Mouse (Mus musculus): ENCODE measurements around the gene Tspan5.

Tspan5 gene

GRCm38 (mm10) chr3:138741649-138742565, at the start of gene Tspan5:
Tspan5 (plus strand) TSS chr3:138742195.
- DNase-seq (ENCODE audit: low spot score), result peak; percentile 55

DNA sequence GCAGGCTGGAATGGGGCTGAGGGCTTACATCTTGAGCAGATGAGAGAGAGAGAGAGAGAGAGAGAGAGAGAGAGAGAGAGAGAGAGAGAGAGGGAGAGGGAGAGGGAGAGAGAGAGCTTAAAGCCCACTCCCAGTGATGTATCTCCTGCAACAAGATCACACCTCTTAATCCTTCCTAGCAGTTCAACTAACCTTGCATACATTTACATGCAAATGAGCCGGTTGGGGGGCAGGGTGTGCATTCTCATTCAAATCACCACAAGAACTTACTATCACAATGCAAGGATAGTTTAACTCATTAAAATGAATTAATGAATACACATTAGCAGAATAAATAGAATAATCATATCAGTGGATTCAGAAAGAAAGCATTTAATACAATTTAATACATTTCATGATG, 49.7 kb upstream of the Tspan5 start:
- DNase-seq (ENCODE audit: low spot score), result no peak

DNA sequence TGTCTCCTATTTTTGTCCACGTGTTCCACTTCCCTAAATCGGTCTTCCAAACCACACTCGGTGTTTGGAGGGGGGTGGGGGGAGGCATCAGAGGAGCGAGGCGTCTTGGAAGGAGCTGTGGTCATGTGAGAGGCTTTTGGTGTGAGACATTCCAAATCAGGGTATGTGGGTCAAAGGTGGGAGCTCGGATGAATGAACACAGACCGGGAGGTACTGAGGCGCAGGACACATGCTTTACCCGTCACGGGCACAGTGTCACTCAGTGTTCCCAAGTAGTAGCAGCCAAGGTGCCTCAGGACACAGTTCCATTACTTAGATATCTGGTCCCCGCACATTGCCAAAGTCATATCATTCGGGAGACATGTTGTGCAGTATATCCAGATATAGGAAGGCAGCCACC, 38.6 kb upstream of the Tspan5 start:
- DNase-seq (ENCODE audit: low spot score), result no peak

DNA sequence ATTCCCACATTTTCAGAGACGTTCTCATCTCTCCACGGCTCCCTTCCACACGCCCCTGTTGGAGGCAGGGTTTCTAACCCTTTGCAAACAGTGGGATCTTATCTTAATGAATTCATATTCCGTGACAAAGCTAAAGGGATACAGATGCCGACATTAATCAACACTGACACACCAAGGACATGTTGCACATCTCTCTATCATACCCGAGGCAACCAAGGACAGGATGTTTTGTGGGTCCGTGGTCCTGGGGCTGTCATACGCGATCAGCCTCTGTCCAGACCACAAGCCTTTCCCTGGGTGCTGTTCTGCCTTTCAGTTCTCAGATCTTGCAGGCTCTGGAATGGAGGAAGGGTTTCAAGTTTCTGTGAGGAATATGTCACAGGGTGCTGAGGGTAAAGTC, 37.5 kb upstream of the Tspan5 start:
- DNase-seq (ENCODE audit: low spot score), result no peak

DNA sequence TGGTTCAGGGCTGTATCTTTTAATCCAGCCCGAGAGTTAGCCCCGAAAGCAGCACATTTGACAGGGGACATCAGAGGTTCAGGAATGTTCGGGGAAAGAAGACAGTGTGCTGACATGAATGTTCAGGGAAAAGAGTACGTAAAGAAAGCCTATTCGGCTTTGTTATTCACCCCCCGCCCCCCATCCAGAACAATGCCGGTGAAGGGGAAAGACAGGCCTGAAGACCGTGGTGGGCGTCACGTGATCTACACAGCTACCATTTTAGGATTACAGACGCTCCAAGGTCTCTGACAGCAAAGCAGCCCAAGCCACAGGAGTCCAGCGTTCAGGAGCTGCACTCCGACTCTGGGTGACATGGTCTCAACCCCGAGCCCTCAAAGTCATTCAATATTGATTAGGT, 36.1 kb upstream of the Tspan5 start:
- DNase-seq (ENCODE audit: low spot score), result no peak

GRCm38 (mm10) chr3:138709183-138709582, 32.8 kb upstream of the Tspan5 start:
- no peak for DNase-seq (ENCODE audit: low spot score)

DNA sequence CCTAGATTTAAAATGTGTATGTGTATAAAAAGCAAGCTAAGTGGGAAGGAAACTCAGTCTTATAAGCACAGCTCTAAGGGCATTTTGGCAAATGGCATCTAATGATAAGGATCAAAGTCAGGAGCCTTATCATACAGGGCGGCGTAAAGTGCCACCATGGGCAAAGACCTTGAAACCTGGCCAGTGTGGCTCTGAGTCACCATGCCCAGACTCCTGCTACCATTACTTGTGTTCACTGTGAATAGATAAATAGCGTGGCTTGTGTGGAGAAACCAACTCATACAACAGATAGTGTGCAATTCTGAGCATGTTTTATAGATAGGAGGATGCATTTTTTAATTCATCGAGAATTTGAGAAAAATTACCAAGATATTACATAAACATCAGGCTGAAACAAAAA, 30.0 kb upstream of the Tspan5 start:
- DNase-seq (ENCODE audit: low spot score), result no peak

- DNase-seq (ENCODE audit: low spot score), result no peak
These were observed 29.4 kb upstream of the Tspan5 start for GRCm38 (mm10) chr3:138712452-138713140.

- no peak for DNase-seq (ENCODE audit: low spot score)
These were observed 28.9 kb upstream of the Tspan5 start for GRCm38 (mm10) chr3:138713141-138713540.

- no peak for DNase-seq (ENCODE audit: low spot score)
These were observed 27.2 kb upstream of the Tspan5 start for GRCm38 (mm10) chr3:138714788-138715187.

DNA sequence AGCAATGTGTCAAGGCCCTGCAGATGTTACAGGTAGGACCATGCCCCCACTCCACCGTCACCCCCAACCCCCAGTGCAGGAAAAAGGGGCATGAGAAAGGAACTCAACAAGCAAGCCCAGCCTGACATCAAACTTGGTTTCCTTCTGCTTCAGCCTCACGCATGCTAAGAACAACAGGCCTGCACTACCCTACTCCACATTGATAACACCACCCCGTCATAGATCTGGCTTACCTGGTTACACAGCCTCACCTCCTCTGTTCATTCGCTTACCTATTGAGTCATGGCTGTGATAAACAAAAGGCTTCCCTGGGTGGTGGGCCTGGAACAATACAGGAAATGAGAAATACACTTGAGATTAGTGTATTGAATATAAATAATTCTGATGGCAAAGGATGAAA, 26.8 kb upstream of the Tspan5 start:
- no peak for DNase-seq (ENCODE audit: low spot score)

- DNase-seq (ENCODE audit: low spot score), result no peak
These were observed 25.0 kb upstream of the Tspan5 start for GRCm38 (mm10) chr3:138717040-138717439.

DNA sequence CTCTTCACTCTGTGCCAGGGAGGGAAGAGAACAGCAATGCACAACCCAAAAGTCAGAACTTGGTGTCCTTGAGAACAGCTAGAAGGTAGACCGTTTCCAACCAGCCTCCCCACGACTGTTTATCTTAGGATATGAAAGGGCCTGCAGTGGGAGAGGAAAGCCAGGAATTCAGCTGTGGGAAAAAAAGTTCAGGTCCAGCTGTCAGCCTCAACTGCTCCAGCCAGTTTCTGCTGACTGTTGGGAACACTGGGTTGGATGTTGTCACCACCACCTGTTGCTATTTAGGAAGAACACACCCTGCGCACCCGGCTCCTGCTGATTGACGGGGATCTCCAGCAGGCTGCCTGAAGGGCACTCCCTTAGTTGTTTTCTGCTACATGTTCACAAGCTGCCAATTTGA, 19.8 kb upstream of the Tspan5 start:
- DNase-seq (ENCODE audit: low spot score), result no peak

- DNase-seq (ENCODE audit: low spot score), result no peak
These were observed 14.4 kb upstream of the Tspan5 start for GRCm38 (mm10) chr3:138727571-138727970.

- no peak for DNase-seq (ENCODE audit: low spot score)
These were observed 13.2 kb upstream of the Tspan5 start for GRCm38 (mm10) chr3:138728840-138729239.

- DNase-seq (ENCODE audit: low spot score), result no peak
These were observed 11.2 kb upstream of the Tspan5 start for GRCm38 (mm10) chr3:138730812-138731211.

- DNase-seq (ENCODE audit: low spot score), result no peak
These were observed 6.2 kb upstream of the Tspan5 start for GRCm38 (mm10) chr3:138735760-138736159.

DNA sequence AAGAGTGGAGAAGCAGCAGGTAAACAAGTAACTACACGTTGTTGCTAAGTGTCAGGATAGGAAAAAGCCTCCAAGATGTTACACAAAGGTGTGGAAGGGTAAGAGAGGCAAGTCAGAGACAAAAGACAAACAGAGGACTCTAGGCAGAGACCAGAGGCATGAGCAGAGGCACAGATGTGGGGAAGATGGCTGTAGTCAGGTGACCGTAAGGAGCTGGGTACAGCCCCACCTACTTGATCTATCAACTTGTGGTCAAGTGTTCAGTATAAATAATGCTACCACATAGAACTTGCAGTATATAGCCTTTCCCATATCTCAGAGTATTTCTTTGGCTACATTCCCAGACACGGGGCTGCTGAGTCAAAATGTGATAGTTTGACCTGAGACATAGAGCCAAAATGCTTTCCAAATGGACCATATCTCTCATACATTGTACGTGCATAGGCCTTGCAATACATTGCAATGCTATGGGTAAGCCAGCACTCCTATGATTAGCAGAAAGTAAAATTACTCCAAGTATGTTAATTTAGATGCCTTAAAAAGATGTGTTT, 2.8 kb upstream of the Tspan5 start:
- DNase-seq (ENCODE audit: low spot score), result no peak

GRCm38 (mm10) chr3:138740291-138740690, 1.7 kb upstream of the Tspan5 start:
- DNase-seq (ENCODE audit: low spot score), result no peak

- no peak for DNase-seq (ENCODE audit: low spot score)
These were observed 1.0 kb upstream of the Tspan5 start for GRCm38 (mm10) chr3:138740843-138741540.

DNA sequence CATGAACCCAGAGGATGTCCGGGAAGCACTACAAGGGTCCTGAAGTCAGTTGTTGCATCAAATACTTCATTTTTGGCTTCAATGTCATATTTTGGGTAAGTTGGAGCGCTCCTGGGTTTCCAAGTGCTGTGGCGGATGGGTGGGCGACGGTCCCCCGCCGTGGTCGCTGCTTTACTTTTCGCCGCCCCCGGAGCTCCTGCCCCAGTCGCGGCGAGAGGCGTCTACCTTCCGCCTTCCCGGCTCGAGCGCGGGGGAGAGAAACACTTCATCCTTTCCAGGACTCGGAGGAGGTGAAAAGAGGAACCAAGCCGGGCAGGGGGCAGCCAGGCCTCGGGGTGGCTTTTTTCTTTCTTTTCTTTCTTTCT, 553 bp downstream of the Tspan5 start:
- DNase-seq (ENCODE audit: low spot score), result peak; percentile 8

- DNase-seq (ENCODE audit: low spot score), result peak; percentile 40
These were observed 1.2 kb downstream of the Tspan5 start for GRCm38 (mm10) chr3:138743061-138743671.
